Mouse (Mus musculus) liver, embryonic 16.5 days (tissue): ENCODE measurements at regions not wholly inside any gene's neighbourhood (a gene's known extent, or its start where the extent isn't known, plus 50 kb on each side); places are given as distances from the start of the nearest gene placed in this dataset.

Experiments
- ATAC-seq: fragments of 200-750 bp; cut with Nextera tagmentation; 2 replicates; pipeline ENCODE4 v1.8.0; 2017; ENCODE audit warnings: low read depth, mild to moderate bottlenecking, moderate number of reproducible peaks, moderate library complexity
- H3K27ac ChIP-seq: fragments of 300-500 bp; sonication (generic); 2 replicates; pipeline ENCODE4 v1.5.1; 2014; ENCODE audit warnings: mild to moderate bottlenecking, low read length
- H3K27me3 ChIP-seq: fragments of 300-500 bp; sonication (generic); 2 replicates; pipeline ENCODE4 v1.6.1; 2014; ENCODE audit warnings: low read depth, low read length, mixed read lengths; ENCODE audit not compliant: control insufficient read depth, insufficient read depth
- H3K36me3 ChIP-seq: fragments of 300-500 bp; sonication (generic); 2 replicates; pipeline ENCODE4 v1.6.1; 2014; ENCODE audit warnings: mild to moderate bottlenecking; ENCODE audit not compliant: control insufficient read depth, insufficient read depth
- H3K4me1 ChIP-seq: fragments of 300-500 bp; sonication (generic); 2 replicates; pipeline ENCODE4 v1.6.1; 2014; ENCODE audit warnings: low read depth, low read length, mixed read lengths; ENCODE audit not compliant: control insufficient read depth
- H3K4me2 ChIP-seq: fragments of 300-500 bp; sonication (generic); 2 replicates; pipeline ENCODE4 v1.6.1; 2014; ENCODE audit warnings: low read depth, low read length, mixed read lengths
- H3K4me3 ChIP-seq: fragments of 300-500 bp; sonication (generic); 2 replicates; pipeline ENCODE4 v1.5.1; 2014; ENCODE audit warnings: low read depth, mild to moderate bottlenecking, low read length
- H3K9ac ChIP-seq: fragments of 300-500 bp; sonication (generic); 2 replicates; pipeline ENCODE4 v1.6.1; 2014; ENCODE audit warnings: low read depth, low read length
- H3K9me3 ChIP-seq: fragments of 300-500 bp; sonication (generic); replicated peaks from 2 replicates; pipeline ENCODE4 v1.6.1; 2016; ENCODE audit warnings: low read length; ENCODE audit not compliant: control insufficient read depth
- WGBS: fragments of 180-500 bp; shearing (Covaris S2); extraction: QIAGEN DNeasy Blood & Tissue Kit; methylation state at CpG from one replicate; pipeline ENCODE4 v1.1.7; 2014; ENCODE audit not compliant: insufficient replicate concordance; 5-methylcytosine and 5-hydroxymethylcytosine counted together

DNA sequence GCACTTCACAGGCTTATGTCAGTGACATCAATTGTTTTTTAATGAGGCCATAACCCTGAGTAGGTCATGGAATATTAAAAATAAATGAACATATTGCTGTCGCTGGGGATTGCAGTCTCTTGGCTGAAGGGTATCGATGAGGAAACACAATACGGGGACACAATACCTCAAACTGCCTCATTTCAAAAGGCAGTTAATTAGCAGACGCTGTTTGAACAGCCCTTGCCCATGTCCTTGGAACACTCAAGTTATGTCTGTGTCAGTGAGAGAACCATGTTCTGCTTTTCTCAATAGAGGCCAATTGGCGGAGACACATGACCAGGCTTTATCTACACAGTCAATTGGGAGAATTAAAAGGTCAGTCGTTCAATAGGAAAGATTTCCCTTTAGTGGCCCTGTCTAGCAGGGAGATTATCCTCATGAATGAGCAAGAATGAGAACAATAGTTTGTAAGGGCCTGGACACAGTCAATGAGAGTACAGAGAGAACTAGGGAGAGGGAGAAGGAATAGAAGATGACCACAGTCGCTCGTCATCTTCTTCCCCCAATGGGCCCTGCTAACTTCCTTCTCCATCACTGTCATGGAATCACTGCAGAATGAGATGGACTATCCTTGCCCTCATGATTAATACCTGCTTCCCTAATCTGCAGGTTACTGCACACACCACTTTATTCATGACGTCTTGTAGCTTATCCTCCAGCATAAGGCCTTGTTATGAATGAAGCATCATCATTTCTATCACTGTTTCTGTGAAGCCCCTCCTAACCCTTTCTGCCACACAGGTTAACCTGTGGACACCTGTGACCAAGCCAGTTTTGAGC, 973.6 kb upstream of the Lcorl start:
- Histone ChIP-seq H3K27me3 (no peaks in the 10 kb centered on the region), H3K9ac (no peak overlapping the region), H3K4me2 (no peak overlapping the region), H3K4me3 (no peak overlapping the region), H3K4me1 (no peaks in the 10 kb centered on the region), H3K27ac (no peak overlapping the region), H3K36me3 (no peaks in the 10 kb centered on the region), H3K9me3 (no peaks in the 10 kb centered on the region)
- WGBS, result 70% methylated on average over 9 of the region's 9 CpGs
- no peak for ATAC-seq

- H3K4me1 ChIP-seq, result no peaks in the 10 kb centered on the region
- no peak overlapping the region for H3K4me2 ChIP-seq
- ATAC-seq, result no peak
- H3K9ac ChIP-seq, result no peak overlapping the region
- H3K36me3 ChIP-seq, result no peaks in the 10 kb centered on the region
- no peaks in the 10 kb centered on the region for H3K27me3 ChIP-seq
- H3K27ac ChIP-seq, result no peak overlapping the region
- H3K4me3 ChIP-seq, result no peak overlapping the region
- 73% methylated on average over 6 of the region's 6 CpGs for WGBS
- no peaks in the 10 kb centered on the region for H3K9me3 ChIP-seq
Observed at GRCm38 (mm10) chr5:46830114-46830513, 972.7 kb upstream of the Lcorl start.

DNA sequence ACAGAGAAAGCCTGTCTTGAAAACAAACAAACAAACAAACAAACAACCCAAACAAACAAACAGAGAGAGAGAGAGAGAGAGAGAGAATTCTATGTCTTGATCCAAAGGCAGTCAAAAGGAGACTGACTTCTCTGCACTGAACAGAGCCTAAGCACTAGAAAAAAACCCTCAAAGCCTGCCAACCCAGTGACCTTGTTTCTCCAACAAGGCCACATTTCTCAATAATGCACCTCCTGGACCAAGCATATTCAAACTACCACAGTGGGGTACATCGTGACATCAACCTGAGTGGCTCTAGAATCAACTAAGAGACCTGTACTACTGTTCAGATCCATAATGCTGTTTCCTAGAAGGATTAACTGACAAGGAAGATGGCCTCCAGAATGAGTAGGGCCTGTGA, 969.0 kb upstream of the Lcorl start:
- H3K27me3 ChIP-seq, result no peaks in the 10 kb centered on the region
- H3K9me3 ChIP-seq, result no peaks in the 10 kb centered on the region
- 54% methylated on average over 1 of the region's 1 CpGs for WGBS
- no peaks in the 10 kb centered on the region for H3K36me3 ChIP-seq
- no peak overlapping the region for H3K27ac ChIP-seq
- H3K4me1 ChIP-seq, result no peaks in the 10 kb centered on the region
- H3K9ac ChIP-seq, result no peak overlapping the region
- no peak overlapping the region for H3K4me2 ChIP-seq
- H3K4me3 ChIP-seq, result no peak overlapping the region
- ATAC-seq, result no peak

GRCm38 (mm10) chr5:46824934-46825333, 967.5 kb upstream of the Lcorl start:
- WGBS, result 66% methylated on average over 3 of the region's 3 CpGs
- Histone ChIP-seq H3K36me3 (no peaks in the 10 kb centered on the region), H3K9me3 (no peaks in the 10 kb centered on the region), H3K4me3 (no peak overlapping the region), H3K4me2 (no peak overlapping the region), H3K9ac (no peak overlapping the region), H3K4me1 (no peaks in the 10 kb centered on the region), H3K27me3 (no peaks in the 10 kb centered on the region), H3K27ac (no peak overlapping the region)
- no peak for ATAC-seq

DNA sequence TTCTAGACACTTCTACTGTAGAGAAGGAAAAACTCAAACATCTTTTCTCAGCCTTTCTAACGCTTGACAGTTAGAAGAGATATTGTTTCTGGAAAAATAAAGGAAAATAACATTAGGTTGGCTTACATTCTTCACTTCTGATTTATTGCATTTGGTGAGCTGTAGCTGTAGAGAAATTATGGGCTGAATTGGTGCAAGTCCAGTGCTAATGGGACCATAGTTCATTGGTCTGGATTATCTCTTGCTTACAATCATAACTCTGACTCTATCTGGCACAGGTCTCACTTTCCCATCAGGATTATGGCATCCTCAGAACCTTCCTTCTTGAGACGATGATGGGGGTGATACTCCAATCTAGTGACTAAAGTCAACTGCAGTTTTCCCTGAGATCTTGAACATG, 937.7 kb upstream of the Lcorl start:
- Histone ChIP-seq H3K4me2 (no peak overlapping the region), H3K9ac (no peak overlapping the region), H3K27me3 (no peaks in the 10 kb centered on the region), H3K27ac (no peak overlapping the region), H3K4me3 (no peak overlapping the region), H3K4me1 (no peaks in the 10 kb centered on the region), H3K36me3 (no peaks in the 10 kb centered on the region), H3K9me3 (no peaks in the 10 kb centered on the region)
- 71% methylated on average over 2 of the region's 2 CpGs for WGBS
- no peak for ATAC-seq

DNA sequence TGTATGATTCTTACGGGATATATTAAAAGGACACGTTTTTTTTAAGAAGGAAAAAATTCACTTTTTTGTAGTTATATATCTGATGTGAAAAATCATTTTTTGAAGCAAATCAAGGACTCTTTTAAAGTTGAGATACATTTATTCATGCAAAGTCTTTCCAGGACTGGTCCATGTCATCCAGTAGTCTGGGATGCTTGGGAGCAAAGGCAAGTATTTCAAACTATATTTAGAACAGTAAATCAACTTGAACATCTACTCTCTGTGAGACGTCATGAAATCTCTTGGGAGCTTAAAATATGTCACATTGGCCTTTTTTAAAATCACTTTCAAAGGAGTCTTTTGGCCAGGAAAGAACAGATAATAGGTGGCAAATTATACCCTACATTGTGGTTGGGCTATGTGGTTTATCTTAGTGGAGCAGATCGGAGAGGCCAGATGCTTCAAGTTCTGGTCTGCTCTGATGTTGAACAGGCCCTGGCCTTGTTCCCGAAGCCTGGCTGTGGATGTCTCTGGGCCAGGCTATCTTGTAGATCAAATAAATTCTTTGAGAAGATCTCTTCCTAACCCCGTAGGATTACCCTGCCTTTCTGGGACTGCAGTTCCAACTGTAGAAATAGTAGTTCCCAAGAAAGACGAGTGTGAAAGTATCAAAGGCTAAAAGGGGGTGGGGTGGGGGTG, 936.8 kb upstream of the Lcorl start:
- Histone ChIP-seq H3K27me3 (no peaks in the 10 kb centered on the region), H3K36me3 (no peaks in the 10 kb centered on the region), H3K4me2 (no peak overlapping the region), H3K9me3 (no peaks in the 10 kb centered on the region), H3K4me1 (no peaks in the 10 kb centered on the region), H3K4me3 (no peak overlapping the region), H3K27ac (no peak overlapping the region), H3K9ac (no peak overlapping the region)
- ATAC-seq, result no peak
- 34% methylated on average over 7 of the region's 7 CpGs for WGBS

DNA sequence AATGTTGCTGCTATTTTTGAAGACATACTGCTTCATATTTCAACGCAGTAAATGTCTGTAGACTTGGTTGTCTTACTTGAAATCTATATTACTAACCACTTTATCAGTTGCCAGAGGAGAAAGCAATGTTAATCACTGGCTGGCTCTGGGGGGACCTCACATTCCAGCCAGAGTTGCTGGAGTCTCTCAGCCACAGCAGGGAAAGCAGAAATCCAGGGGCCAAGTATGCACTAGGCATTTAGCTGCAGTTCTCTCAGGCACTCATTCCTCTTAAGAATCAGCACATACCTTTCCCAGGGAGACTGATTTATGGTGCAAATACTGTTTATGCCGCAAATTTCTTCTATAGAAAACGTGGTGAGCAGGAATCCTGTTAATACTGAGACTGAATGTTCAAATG, 933.6 kb upstream of the Lcorl start:
- Histone ChIP-seq H3K4me2 (no peak overlapping the region), H3K36me3 (no peaks in the 10 kb centered on the region), H3K4me1 (no peaks in the 10 kb centered on the region), H3K27me3 (no peaks in the 10 kb centered on the region), H3K4me3 (no peak overlapping the region), H3K9me3 (no peaks in the 10 kb centered on the region), H3K27ac (no peak overlapping the region), H3K9ac (no peak overlapping the region)
- no peak for ATAC-seq
- 47% methylated on average over 3 of the region's 3 CpGs for WGBS

DNA sequence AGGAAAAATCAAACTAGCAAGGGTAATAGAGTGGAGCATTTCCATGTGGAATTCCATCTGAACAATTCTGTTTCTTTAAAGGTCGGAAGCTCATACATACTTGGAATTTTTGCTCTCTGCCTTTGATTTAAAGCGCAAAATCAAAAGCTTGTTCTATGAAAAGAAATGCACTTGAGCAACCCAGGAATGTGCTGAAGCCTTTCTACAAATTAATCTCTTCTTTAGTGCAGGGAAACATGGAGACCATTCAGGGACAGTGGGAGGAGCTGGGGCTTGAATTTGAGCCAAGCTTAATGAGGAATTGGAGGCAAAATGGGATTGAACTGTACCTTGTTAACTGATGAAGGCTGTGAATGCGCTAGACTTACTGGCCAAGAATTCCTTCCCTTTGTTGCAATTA, 933.1 kb upstream of the Lcorl start:
- 74% methylated on average over 3 of the region's 3 CpGs for WGBS
- no peak overlapping the region for H3K9ac ChIP-seq
- no peaks in the 10 kb centered on the region for H3K27me3 ChIP-seq
- H3K27ac ChIP-seq, result no peak overlapping the region
- no peaks in the 10 kb centered on the region for H3K4me1 ChIP-seq
- H3K4me3 ChIP-seq, result no peak overlapping the region
- no peak overlapping the region for H3K4me2 ChIP-seq
- no peaks in the 10 kb centered on the region for H3K9me3 ChIP-seq
- ATAC-seq, result no peak
- no peaks in the 10 kb centered on the region for H3K36me3 ChIP-seq

GRCm38 (mm10) chr5:46787079-46787478, 929.7 kb upstream of the Lcorl start:
- WGBS, result 64% methylated on average over 3 of the region's 3 CpGs
- no peak for ATAC-seq
- Histone ChIP-seq H3K36me3 (no peaks in the 10 kb centered on the region), H3K27me3 (no peaks in the 10 kb centered on the region), H3K27ac (no peak overlapping the region), H3K4me2 (no peak overlapping the region), H3K4me1 (no peaks in the 10 kb centered on the region), H3K9ac (no peak overlapping the region), H3K4me3 (no peak overlapping the region), H3K9me3 (no peaks in the 10 kb centered on the region)
